Mouse (Mus musculus) retina, adult 2 months (tissue): Measurements from ENCODE around the gene Stk40.

Experiments
- DNase-seq: peaks from one replicate; pipeline ENCODE4 v3.0.0-alpha.2; 2012; ENCODE audit warnings: low read depth, low spot score

Gene Stk40

GRCm38 (mm10) chr4:126120506-126120905 is 16.7 kb downstream of the Stk40 start:
- DNase-seq: no peak

- no peak for DNase-seq
Observed at GRCm38 (mm10) chr4:126123309-126124040, 19.7 kb downstream of the Stk40 start.

- no peak for DNase-seq
Observed at GRCm38 (mm10) chr4:126130502-126130901, 26.7 kb downstream of the Stk40 start.

- no peak for DNase-seq
Observed at GRCm38 (mm10) chr4:126131290-126132121, 27.7 kb downstream of the Stk40 start.

GRCm38 (mm10) chr4:126132636-126133264 is 29.0 kb downstream of the Stk40 start:
- no peak for DNase-seq

- DNase-seq: no peak
Observed at GRCm38 (mm10) chr4:126134236-126134635, 30.5 kb downstream of the Stk40 start.

GRCm38 (mm10) chr4:126134639-126135038 is 30.9 kb downstream of the Stk40 start:
- DNase-seq: no peak

- DNase-seq: no peak
Observed at GRCm38 (mm10) chr4:126137773-126138172, 34.0 kb downstream of the Stk40 start.

GRCm38 (mm10) chr4:126141021-126141420 is 37.3 kb downstream of the Stk40 start:
- DNase-seq: no peak

GRCm38 (mm10) chr4:126145396-126145795 is 41.6 kb downstream of the Stk40 start:
- DNase-seq: no peak

- DNase-seq: no peak
Observed at GRCm38 (mm10) chr4:126146974-126147532, 43.3 kb downstream of the Stk40 start.

- no peak for DNase-seq
Observed at GRCm38 (mm10) chr4:126147533-126148160, 43.9 kb downstream of the Stk40 start, which contains the start of gene Eva1b. Eva1b (plus strand) TSS chr4:126147744.

- no peak for DNase-seq
Observed at GRCm38 (mm10) chr4:126148161-126148961, 44.6 kb downstream of the Stk40 start.

GRCm38 (mm10) chr4:126149041-126149676 is 45.4 kb downstream of the Stk40 start:
- no peak for DNase-seq

GRCm38 (mm10) chr4:126149798-126150197 is 46.0 kb downstream of the Stk40 start:
- DNase-seq: no peak

GRCm38 (mm10) chr4:126150297-126150948 is 46.7 kb downstream of the Stk40 start:
- DNase-seq: no peak

GRCm38 (mm10) chr4:126150949-126151320 is 47.2 kb downstream of the Stk40 start:
- no peak for DNase-seq

GRCm38 (mm10) chr4:126151701-126152440 is 48.1 kb downstream of the Stk40 start:
- DNase-seq: no peak

- DNase-seq: no peak
Observed at GRCm38 (mm10) chr4:126152864-126153263, 49.1 kb downstream of the Stk40 start.
